Mouse (Mus musculus) kidney, adult 18-20 months (tissue): Measurements from ENCODE around the gene Kifc5b.
A peak's percentile ranks its signal among the peaks of the same experiment; 100 is the strongest.
"Not testable (repeated sequence)": the region's sequence is repeated elsewhere in the genome, so short reads cannot be mapped to it uniquely, and the experiment has no call there.

Experiments
- DNase-seq: peaks from one replicate; pipeline ENCODE4 v3.0.0; 2021

Gene Kifc5b

DNA sequence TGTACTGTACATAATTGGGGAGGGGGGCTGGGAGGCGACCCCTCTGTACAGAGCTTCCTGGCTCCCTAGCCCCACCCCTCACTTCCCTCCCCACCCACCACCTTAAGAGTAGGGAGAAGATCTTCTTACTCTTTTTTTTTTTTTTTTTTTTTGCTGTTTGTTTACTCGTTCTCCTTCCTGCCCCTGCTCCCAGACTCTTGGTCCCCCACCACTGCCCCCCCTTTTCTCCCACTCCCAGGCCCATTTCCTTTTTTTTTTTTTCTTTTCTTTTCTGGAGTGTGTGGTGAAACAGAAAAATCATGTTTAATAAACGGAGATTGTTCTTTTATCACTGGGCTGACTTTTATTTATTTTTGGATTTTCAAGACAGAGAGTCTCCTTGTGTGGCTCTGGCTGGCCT lies 55.2 kb downstream of the Kifc5b start:
- DNase-seq: no peak

DNA sequence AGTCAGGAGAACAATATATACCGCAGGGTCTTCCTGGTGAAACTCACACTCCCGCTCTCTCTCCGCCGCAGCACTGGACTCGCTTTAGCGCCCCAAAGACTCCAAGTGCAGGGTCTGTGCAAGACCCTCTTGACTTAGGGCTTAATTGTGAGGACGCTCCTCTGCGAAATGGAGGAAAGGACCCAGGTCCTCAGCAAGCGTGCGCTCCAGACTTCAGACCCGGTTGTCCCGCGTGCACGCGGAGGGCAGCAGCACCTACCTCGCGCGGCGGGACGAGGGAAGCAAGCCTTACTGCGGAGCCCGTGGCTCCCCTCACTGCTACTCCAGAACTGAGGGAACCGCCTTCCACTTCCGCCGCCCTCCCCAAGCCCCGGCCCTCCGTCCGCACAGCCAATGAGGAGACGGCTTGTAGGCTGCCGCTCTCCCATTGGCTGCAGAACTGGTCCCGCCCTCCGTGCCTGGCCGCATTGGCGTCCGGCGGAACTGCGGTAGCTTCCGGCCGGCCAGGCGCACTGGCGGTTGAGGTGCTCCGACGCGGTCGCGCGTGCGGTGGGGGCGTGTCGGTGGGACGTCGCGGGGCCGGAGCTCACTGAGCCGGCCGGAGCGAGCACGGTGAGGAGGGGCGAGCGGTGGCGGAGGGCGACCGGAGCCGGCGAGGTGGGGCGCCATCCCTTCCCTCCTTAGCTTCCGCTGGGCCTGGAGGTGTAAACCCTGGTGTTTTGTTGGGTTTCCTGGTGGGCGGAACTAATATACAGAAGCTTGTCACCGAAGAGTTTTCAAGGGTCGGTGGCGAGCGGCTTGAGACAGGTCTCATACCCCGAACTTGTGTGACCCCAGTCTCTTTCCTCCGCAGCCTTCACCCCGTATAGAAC lies 56.0 kb downstream of the Kifc5b start, which contains the start of gene Zbtb9:
TSS of gene Zbtb9 (plus strand) at position 465 of the 872 bp plus-strand sequence.
- DNase-seq: peak; percentile 95

DNA sequence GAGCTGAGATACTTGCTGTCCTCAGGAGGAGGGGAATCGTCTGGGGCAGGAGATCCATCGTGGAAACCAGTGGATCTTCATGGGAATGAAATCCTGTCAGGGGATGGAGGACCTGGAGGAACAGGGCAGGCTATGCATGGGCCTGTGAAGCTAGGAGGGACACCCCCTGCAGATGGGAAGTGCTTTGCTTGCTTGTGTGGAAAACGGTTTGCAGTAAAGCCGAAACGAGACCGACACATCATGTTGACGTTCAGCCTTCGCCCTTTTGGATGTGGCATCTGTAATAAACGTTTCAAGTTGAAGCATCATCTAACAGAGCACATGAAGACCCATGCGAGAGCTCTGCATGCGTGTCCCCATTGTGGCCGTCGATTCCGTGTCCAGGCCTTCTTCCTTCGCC lies 57.7 kb downstream of the Kifc5b start:
- DNase-seq: no peak

DNA sequence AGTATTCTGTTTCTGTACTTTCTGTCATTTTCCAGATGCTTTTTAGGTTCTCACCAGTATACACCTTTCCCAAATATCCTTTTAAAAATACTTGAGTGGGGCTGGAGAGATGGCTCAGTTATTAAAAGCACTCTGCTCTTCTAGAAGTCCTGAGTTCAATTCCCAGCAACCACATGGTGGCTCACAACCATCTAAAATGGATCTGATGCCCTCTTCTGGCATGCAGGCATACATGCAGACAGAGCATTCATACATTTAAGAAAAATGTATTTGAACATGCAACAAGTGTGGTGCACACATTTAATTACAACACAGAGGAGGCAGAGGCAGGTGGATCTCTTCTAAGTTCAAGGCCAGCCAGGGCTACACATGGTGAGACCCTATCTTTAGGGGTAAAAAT lies 58.5 kb downstream of the Kifc5b start:
- DNase-seq: no peak

DNA sequence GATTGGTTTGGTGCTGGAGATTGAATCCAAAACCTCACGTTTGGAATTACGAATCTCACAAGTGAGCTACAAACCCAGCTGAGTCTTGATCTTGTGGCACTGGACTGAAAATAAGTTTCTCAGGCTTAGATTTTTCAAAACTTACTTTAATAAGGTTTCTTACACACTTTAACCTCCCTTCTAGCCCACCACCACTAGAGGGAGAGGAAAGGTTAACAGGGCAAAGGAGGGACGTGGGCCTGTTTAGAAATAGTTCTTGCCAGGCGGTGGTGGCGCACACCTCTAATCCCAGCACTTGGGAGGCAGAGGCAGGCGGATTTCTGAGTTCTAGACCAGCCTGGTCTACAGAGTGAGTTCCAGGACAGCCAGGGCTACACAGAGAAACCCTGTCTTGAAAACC lies 60.5 kb downstream of the Kifc5b start:
- DNase-seq: not testable (repeated sequence)

DNA sequence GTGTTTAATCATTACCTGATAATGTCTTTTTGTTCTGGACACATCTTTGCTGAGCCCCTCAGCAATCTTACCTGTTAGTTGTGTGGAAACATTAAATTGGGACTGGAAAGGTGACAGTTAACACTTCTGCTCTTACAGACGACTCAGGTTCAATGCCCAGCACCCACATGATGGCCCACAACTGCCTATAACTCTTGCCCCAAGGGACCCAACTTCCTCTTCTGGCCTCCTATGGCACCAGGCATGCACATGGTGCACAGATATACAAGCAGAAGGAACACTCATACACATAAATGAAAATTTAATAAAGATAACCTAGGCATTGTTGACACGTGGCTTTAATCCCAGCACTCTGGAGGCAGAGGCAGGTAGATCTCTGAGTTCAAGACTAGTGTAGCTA lies 62.5 kb downstream of the Kifc5b start:
- no peak for DNase-seq

DNA sequence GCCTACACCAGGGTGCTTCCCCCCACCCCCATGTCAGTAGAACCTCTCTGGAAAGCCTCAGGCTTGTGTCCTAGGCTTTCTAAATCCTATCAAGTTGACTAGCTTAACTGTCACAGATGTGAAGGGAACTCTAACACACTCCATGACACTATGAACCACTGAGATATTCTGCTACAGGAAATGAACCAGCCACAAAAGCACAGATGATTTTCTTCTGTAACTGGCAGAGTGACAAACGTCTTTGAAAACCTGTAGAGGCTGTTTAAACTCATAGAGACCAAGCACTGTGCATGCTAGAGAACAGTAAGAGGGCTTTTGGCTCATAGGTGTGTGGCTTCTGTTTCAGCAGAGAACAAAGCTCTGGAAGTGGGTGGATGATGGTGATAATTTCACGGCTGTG lies 64.2 kb downstream of the Kifc5b start:
- no peak for DNase-seq
